Mouse (Mus musculus) E14TG2a.4 (cell line): ENCODE data around the gene Adam23.

Experiments used
- CTCF ChIP-seq: conservative IDR thresholded peaks from 2 replicates; pipeline ENCODE4 v1.5.1; 2014; ENCODE audit warnings: low read length
- NANOG ChIP-seq: IDR thresholded peaks from 2 replicates; pipeline ENCODE4 v1.6.1; 2014; ENCODE audit warnings: borderline replicate concordance, low read length, mixed read lengths
- POU5F1 ChIP-seq: IDR thresholded peaks from 2 replicates; pipeline ENCODE4 v1.6.1; 2014; ENCODE audit warnings: low read length, borderline replicate concordance

DNA sequence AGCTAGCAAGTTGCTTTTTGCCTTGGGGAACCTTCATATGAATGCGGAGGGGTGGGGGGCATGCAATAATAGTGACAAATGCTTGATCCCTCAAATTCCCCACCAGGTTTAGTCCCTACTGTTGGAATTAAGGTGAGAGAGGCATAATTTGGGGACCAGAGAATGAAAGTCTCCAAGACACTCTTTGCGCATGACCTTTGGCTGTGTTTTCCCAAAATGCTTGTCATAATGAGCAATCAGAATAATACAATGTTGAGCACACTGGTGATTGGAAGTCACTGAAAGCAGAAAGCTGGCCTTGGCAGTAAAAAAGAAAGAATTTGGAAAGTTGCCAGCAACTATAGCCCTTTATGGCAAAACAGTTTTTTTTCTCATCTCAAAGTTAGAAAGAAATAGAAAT is 1.0 kb downstream of the Adam23 start:
- TF ChIP-seq CTCF: no peak
- TF ChIP-seq NANOG: no peak
- TF ChIP-seq POU5F1: no peak
